Mouse (Mus musculus) forebrain, embryonic 11.5 days (tissue): ENCODE results near the gene 4930407I10Rik. TPM values are rescaled to one million over a fixed set of nuclear protein-coding genes. Genes with fewer than 3 reads are reported as not detected.

Experiments used
- ATAC-seq: fragments of 200-750 bp; cut with Nextera tagmentation; replicated peaks from 2 replicates; pipeline ENCODE4 v1.8.0; 2017; ENCODE audit warnings: moderate TSS enrichment; ENCODE audit not compliant: low FRiP score
- DNase-seq: peaks from one replicate; pipeline ENCODE4 v3.0.0-alpha.2; 2017; ENCODE audit warnings: low spot score
- H3K27ac ChIP-seq: fragments of 300-500 bp; sonication (generic); 2 replicates; pipeline ENCODE4 v1.5.1; 2014; ENCODE audit warnings: low read depth, low read length
- H3K27me3 ChIP-seq: fragments of 300-500 bp; sonication (generic); 2 replicates; pipeline ENCODE4 v1.6.1; 2014; ENCODE audit warnings: mild to moderate bottlenecking, low read length, mixed read lengths; ENCODE audit not compliant: control insufficient read depth, insufficient read depth
- H3K36me3 ChIP-seq: fragments of 300-500 bp; sonication (generic); 2 replicates; pipeline ENCODE4 v1.6.1; 2014; ENCODE audit warnings: mild to moderate bottlenecking, low read length, moderate library complexity, mixed read lengths; ENCODE audit not compliant: control insufficient read depth, insufficient read depth
- H3K4me1 ChIP-seq: fragments of 300-500 bp; sonication (generic); replicated peaks from 2 replicates; pipeline ENCODE4 v1.6.1; 2014; ENCODE audit warnings: low read length, mixed read lengths; ENCODE audit not compliant: control insufficient read depth, insufficient read depth
- H3K4me2 ChIP-seq: fragments of 300-500 bp; sonication (generic); 2 replicates; pipeline ENCODE4 v1.6.1; 2014; ENCODE audit warnings: low read depth, mild to moderate bottlenecking, low read length, moderate library complexity, mixed read lengths; ENCODE audit not compliant: severe bottlenecking
- H3K4me3 ChIP-seq: fragments of 300-500 bp; sonication (generic); 2 replicates; pipeline ENCODE4 v1.5.1; 2014; ENCODE audit warnings: low read depth, low read length
- H3K9ac ChIP-seq: fragments of 300-500 bp; sonication (generic); 2 replicates; pipeline ENCODE4 v1.6.1; 2014; ENCODE audit warnings: low read length
- H3K9me3 ChIP-seq: fragments of 300-500 bp; sonication (generic); 2 replicates; pipeline ENCODE4 v1.6.1; 2016; ENCODE audit warnings: low read length, mixed read lengths; ENCODE audit not compliant: control insufficient read depth
- WGBS: fragments of 180-500 bp; shearing (Covaris S2); extraction: QIAGEN DNeasy Blood & Tissue Kit; methylation state at CpG from one replicate; pipeline ENCODE4 v1.1.7; 2014; 5-methylcytosine and 5-hydroxymethylcytosine counted together
- polyA plus RNA-seq: library from polyadenylated mRNA; unstranded; fragments of >200 nt; fragmentation: Nextera tagmentation; extraction: Ambion mirVana; gene quantifications from 2 replicates; pipeline ENCODE4 v1.2.1, GENCODE M21; 2014

The 4930407I10Rik gene
- polyA plus RNA-seq, 1 experiment from 2014 or later, result not detected

- 91% methylated on average over 13 of the region's 13 CpGs for WGBS
Observed at GRCm38 (mm10) chr15:82022535-82023088, 36.3 kb upstream of the 4930407I10Rik start.

DNA sequence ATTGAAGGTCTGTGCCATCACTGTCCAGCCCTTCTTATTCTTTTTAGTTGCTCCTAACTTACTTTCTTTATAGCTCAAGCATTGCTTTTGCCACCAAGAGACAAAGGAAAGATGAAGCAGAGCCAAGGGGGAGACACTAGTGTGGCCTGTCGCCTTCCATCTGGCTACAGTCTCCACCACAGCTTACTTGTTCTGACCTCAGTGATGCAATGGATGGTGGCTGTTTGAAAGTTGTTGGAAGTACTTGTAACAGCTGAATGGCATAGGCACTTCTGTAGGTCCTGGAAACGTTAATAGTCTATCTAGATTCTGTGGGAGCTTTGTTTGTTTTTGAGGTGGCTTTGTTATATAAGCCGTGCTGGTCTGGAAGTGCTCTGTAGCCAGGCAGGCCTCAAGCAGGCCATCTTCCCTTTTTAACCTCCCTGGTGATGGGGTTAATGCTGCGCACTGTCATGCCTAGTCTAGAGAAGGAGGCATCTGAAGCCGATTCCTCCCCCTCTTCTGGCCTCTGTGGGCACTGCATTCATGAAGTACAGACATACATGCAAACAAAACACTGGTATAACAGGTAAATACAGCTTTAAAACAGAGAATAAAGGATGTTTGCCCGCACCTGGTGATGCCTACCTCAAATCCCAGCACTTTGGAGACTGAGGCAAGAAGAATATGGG is 34.9 kb upstream of the 4930407I10Rik start:
- WGBS, result 92% methylated on average over 6 of the region's 6 CpGs
- Histone ChIP-seq H3K4me2 (no peak overlapping the region), H3K27me3 (no peaks in the 10 kb centered on the region), H3K27ac (no peak overlapping the region), H3K36me3 (peaks cover 14% of the 10 kb centered on the region), H3K4me1 (no peaks in the 10 kb centered on the region), H3K9me3 (no peaks in the 10 kb centered on the region), H3K4me3 (no peak overlapping the region), H3K9ac (no peak overlapping the region)
- ATAC-seq (no peak), DNase-seq (no peak)

More at GRCm38 (mm10) chr15:82022535-82023088, 36.3 kb upstream of the 4930407I10Rik start:
- Histone ChIP-seq H3K36me3 (peaks cover 13% of the 10 kb centered on the region), H3K27me3 (no peaks in the 10 kb centered on the region), H3K4me1 (no peaks in the 10 kb centered on the region), H3K4me3 (no peak overlapping the region), H3K4me2 (no peak overlapping the region), H3K27ac (no peak overlapping the region), H3K9ac (no peak overlapping the region), H3K9me3 (no peaks in the 10 kb centered on the region)
- DNase-seq (no peak), ATAC-seq (no peak)

- Histone ChIP-seq H3K36me3 (peaks cover 17% of the 10 kb centered on the region), H3K4me2 (no peak overlapping the region), H3K4me1 (no peaks in the 10 kb centered on the region), H3K9me3 (no peaks in the 10 kb centered on the region), H3K27me3 (no peaks in the 10 kb centered on the region), H3K9ac (no peak overlapping the region), H3K4me3 (no peak overlapping the region), H3K27ac (no peak overlapping the region)
- WGBS, result 95% methylated on average over 7 of the region's 7 CpGs
- DNase-seq (no peak), ATAC-seq (no peak)
Observed at GRCm38 (mm10) chr15:82027276-82027675, 31.7 kb upstream of the 4930407I10Rik start.

GRCm38 (mm10) chr15:82027726-82028125 is 31.2 kb upstream of the 4930407I10Rik start:
- no peak overlapping the region for H3K27ac ChIP-seq
- no peak for DNase-seq
- no peak for ATAC-seq
- no peaks in the 10 kb centered on the region for H3K9me3 ChIP-seq
- no peak overlapping the region for H3K4me2 ChIP-seq
- no peak overlapping the region for H3K9ac ChIP-seq
- H3K27me3 ChIP-seq, result no peaks in the 10 kb centered on the region
- H3K36me3 ChIP-seq, result peaks cover 17% of the 10 kb centered on the region
- H3K4me3 ChIP-seq, result no peak overlapping the region
- 92% methylated on average over 7 of the region's 7 CpGs for WGBS
- no peaks in the 10 kb centered on the region for H3K4me1 ChIP-seq

DNA sequence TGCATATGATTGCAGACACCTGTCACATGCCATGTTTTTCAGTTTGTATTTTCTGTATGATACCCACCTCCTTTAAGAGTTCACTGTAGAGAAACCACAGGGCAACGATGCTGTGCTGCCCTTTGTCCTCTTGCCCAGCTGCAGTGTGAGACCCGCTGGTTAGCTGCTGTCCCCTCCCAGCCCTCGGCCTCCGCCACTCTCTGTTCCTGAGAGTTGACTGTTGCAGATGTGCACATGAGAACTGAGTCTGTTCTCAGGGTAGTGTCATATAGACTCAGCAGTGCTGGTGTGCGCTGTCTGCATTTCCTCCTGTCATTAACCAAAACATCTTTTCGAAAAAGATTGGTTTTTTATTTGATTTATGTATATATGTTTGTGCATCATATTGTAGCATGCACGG is 26.6 kb upstream of the 4930407I10Rik start:
- Histone ChIP-seq H3K27me3 (no peaks in the 10 kb centered on the region), H3K36me3 (peaks cover 7% of the 10 kb centered on the region; the same call in 1 of the 2 replicates), H3K9ac (no peak overlapping the region), H3K27ac (no peak overlapping the region), H3K4me3 (no peak overlapping the region), H3K4me1 (no peaks in the 10 kb centered on the region), H3K4me2 (no peak overlapping the region), H3K9me3 (no peaks in the 10 kb centered on the region)
- ATAC-seq (no peak), DNase-seq (no peak)
- 91% methylated on average over 7 of the region's 7 CpGs for WGBS

DNA sequence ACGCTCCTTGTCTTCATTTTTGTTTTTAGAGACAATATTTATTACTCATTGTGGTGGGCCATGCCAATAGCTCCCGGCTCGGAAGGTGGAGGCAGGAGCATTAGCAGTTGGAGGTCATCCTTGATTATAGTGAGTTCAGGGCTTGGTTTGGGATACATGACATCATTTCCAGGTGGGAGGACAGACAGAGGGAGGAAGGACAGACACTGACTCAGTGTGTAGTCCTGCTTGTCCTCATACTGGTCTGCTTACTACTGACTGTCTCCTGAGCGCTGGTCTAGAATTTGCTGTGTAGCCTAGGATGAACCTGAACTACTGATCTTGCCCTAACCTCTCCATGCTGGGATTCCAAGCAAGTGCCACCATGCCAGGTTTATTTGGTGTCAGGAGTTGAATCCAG is 25.2 kb upstream of the 4930407I10Rik start, which contains the start of gene Desi1:
TSS of gene Desi1 (minus strand) at position 101 of the 400 bp plus-strand sequence.
- Histone ChIP-seq H3K4me3 (no peak within 1 kb of the TSS), H3K4me1 (no peaks in the 10 kb centered on the region), H3K36me3 (peaks cover 3% of the 10 kb centered on the region; the same call in 1 of the 2 replicates), H3K27me3 (no peaks in the 10 kb centered on the region), H3K4me2 (no peak within 1 kb of the TSS), H3K27ac (no peak within 1 kb of the TSS), H3K9me3 (no peaks in the 10 kb centered on the region), H3K9ac (no peak within 1 kb of the TSS)
- ATAC-seq (no peak), DNase-seq (no peak)
- 94% methylated on average over 4 of the region's 4 CpGs for WGBS

DNA sequence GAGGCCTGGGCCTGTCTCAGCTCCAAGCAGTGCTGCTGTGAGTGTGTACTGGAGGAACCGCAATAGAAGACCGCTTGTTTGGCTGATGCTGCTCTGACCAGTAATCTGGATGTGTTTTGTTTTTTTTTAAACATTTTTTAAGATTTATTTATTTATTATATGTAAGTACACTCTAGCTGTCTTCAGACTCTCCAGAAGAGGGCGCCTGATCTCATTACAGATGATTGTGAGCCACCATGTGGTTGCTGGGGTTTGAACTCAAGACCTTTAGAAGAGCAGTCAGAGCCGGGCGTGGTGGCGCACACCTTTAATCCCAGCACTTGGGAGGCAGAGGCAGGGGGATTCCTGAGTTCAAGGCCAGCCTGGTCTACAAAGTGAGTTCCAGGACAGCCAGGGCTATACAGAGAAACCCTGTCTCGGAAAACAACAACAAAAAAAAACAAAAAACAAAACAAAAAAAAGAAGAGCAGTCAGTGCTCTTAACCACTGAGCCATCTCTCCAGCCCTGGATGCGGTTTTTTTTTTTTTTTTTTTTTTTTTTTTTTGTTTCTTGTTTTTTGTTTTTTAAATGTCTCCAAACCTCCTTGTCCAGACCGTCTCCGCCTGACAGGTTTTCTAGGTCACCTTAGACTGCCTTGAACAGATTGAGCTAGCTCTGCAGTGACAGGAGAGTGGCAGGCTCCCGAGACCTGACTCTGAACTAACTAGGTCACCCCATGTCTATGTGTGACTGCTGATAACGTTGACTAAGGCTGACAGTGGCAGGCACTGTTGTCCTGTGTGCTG is 22.9 kb upstream of the 4930407I10Rik start:
- Histone ChIP-seq H3K9me3 (no peaks in the 10 kb centered on the region), H3K9ac (no peak overlapping the region), H3K4me1 (no peaks in the 10 kb centered on the region), H3K4me2 (no peak overlapping the region), H3K27me3 (no peaks in the 10 kb centered on the region), H3K4me3 (no peak overlapping the region), H3K36me3 (peaks cover 2% of the 10 kb centered on the region; the same call in 1 of the 2 replicates), H3K27ac (no peak overlapping the region)
- no peak for DNase-seq
- 86% methylated on average over 12 of the region's 12 CpGs for WGBS
- ATAC-seq, result no peak

GRCm38 (mm10) chr15:82040650-82041049 is 18.3 kb upstream of the 4930407I10Rik start:
- ATAC-seq (no peak), DNase-seq (peak; percentile 75)
- no peak overlapping the region for H3K4me3 ChIP-seq
- no peaks in the 10 kb centered on the region for H3K4me1 ChIP-seq
- H3K27ac ChIP-seq, result no peak overlapping the region
- WGBS, result 92% methylated on average over 1 of the region's 1 CpGs
- H3K4me2 ChIP-seq, result no peak overlapping the region
- H3K9me3 ChIP-seq, result no peaks in the 10 kb centered on the region
- no peak overlapping the region for H3K9ac ChIP-seq
- H3K36me3 ChIP-seq, result peaks cover 2% of the 10 kb centered on the region; the same call in 1 of the 2 replicates
- H3K27me3 ChIP-seq, result no peaks in the 10 kb centered on the region
